Mouse (Mus musculus) intestine, embryonic 15.5 days (tissue): ENCODE results near the gene Lrrc8d. TPM values are rescaled to one million over a fixed set of nuclear protein-coding genes. Genes with fewer than 3 reads are reported as not detected.

Source experiments
- ATAC-seq: fragments of 200-750 bp; cut with Nextera tagmentation; 2 replicates; pipeline ENCODE4 v1.8.0; 2017; ENCODE audit warnings: moderate TSS enrichment, moderate library complexity
- H3K27ac ChIP-seq: fragments of 300-500 bp; sonication (generic); 2 replicates; pipeline ENCODE4 v1.5.1; 2015; ENCODE audit warnings: mild to moderate bottlenecking, inconsistent platforms
- H3K27me3 ChIP-seq: fragments of 300-500 bp; sonication (generic); replicated peaks from 2 replicates; pipeline ENCODE4 v1.6.1; 2015; ENCODE audit warnings: inconsistent platforms
- H3K36me3 ChIP-seq: fragments of 300-500 bp; sonication (generic); 2 replicates; pipeline ENCODE4 v1.6.1; 2015; ENCODE audit warnings: inconsistent platforms
- H3K4me1 ChIP-seq: fragments of 300-500 bp; sonication (generic); replicated peaks from 2 replicates; pipeline ENCODE4 v1.6.1; 2015; ENCODE audit warnings: inconsistent platforms
- H3K4me2 ChIP-seq: fragments of 300-500 bp; sonication (generic); replicated peaks from 2 replicates; pipeline ENCODE4 v1.6.1; 2015; ENCODE audit warnings: mild to moderate bottlenecking, inconsistent platforms
- H3K4me3 ChIP-seq: fragments of 300-500 bp; sonication (generic); replicated peaks from 2 replicates; pipeline ENCODE4 v1.5.1; 2015; ENCODE audit warnings: inconsistent platforms
- H3K9ac ChIP-seq: fragments of 300-500 bp; sonication (generic); 2 replicates; pipeline ENCODE4 v1.6.1; 2015; ENCODE audit warnings: inconsistent platforms
- H3K9me3 ChIP-seq: fragments of 300-500 bp; sonication (generic); 2 replicates; pipeline ENCODE4 v1.6.1; 2016; ENCODE audit warnings: inconsistent platforms
- WGBS: fragments of 180-500 bp; shearing (Covaris S2); methylation state at CpG from one replicate; pipeline ENCODE4 v1.1.7; 2015; 5-methylcytosine and 5-hydroxymethylcytosine counted together
- polyA plus RNA-seq: library from polyadenylated mRNA; unstranded; fragments of >200 nt; fragmentation: Nextera tagmentation; extraction: Ambion mirVana; gene quantifications from 2 replicates; pipeline ENCODE4 v1.2.1, GENCODE M21; 2015

Gene Lrrc8d
- polyA plus RNA-seq, 1 experiment from 2014 or later, result 16.2 TPM

DNA sequence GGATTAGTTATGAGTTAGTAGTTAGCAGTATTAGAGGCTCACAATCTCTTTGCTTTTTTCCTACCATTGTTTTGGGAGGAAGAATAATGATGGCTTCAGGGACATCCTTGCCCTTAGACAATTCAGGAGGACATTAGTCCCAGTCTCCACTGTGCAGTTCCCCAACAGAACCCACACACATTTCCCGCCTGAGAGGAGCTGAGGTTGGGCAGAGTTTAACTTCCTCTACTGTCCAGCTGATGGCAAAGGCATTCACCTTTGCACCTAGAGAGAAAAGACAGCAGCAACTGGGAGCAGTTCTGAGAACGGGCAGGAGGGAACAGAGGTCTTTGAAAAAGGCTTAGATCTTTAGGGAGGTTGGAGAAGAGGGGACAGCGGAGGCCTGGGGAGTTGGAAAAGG, 134.2 kb downstream of the Lrrc8d start:
- no peak for ATAC-seq
- H3K27ac ChIP-seq, result no peak overlapping the region
- no peak overlapping the region for H3K4me3 ChIP-seq
- H3K4me2 ChIP-seq, result no peak overlapping the region
- no peak overlapping the region for H3K9ac ChIP-seq
- H3K36me3 ChIP-seq, result no peaks in the 10 kb centered on the region
- WGBS, result 67% methylated on average over 3 of the region's 3 CpGs
- peaks cover 5% of the 10 kb centered on the region; the same call in 1 of the 2 replicates for H3K4me1 ChIP-seq
- no peaks in the 10 kb centered on the region for H3K9me3 ChIP-seq
- no peaks in the 10 kb centered on the region for H3K27me3 ChIP-seq

DNA sequence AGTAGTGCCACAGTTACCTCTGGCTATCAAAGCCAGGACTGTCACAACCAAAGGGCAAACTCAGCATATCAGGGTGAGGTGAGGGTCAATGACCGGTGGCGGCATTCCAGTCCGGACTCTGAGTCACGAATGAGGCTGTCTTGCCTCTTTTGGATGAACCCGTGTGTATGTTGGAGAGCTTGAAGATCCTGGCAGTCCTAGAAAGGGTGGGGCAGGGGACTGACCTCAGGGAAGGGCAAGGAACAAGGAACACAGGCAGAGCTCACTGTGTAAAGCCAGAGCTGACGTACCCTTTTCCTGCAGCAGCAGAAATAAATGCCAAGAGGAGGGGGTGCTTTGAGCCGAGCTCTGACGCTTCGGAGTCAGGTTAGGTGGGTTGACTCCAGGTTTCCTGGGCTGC, 136.2 kb downstream of the Lrrc8d start:
- Histone ChIP-seq H3K4me2 (0 out of 2 replicates have a peak overlapping the region, but pooled peaks have one; percentile 19), H3K9me3 (no peaks in the 10 kb centered on the region), H3K4me3 (no peak overlapping the region), H3K36me3 (no peaks in the 10 kb centered on the region), H3K27ac (no peak overlapping the region), H3K27me3 (no peaks in the 10 kb centered on the region), H3K4me1 (peaks cover 2% of the 10 kb centered on the region; the same call in 1 of the 2 replicates), H3K9ac (no peak overlapping the region)
- peak; percentile 88 for ATAC-seq
- 57% methylated on average over 9 of the region's 9 CpGs for WGBS

DNA sequence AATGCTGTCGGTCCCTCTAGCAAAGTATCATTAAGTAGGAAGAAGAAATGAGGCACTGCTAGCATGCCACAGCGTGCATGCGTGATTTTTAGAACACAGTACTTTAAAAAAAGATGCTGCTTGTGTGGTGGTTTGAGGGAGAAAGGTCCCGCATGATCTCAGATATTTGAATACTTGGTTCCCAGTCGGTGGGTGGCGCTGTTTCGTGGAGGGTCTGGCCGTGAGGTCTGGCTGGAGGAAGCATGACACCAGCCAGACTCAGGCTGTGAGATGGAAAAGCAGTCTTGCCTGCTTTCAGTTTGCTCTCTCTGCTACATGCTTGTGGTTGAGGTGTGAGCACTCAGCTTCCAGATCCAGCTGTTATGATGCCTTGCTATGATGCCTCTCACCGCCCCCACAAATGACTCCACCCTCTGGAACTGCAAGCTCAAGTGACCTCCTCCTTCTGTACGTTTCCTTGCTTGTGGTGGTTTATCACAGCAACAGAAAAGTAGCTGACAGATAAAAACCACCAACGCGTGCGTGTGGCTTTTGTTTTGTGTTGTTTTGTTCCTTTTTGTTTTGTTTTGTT, 140.1 kb downstream of the Lrrc8d start:
- WGBS, result 70% methylated on average over 13 of the region's 13 CpGs
- no peak overlapping the region for H3K4me2 ChIP-seq
- no peak overlapping the region for H3K27ac ChIP-seq
- no peaks in the 10 kb centered on the region for H3K9me3 ChIP-seq
- H3K9ac ChIP-seq, result no peak overlapping the region
- ATAC-seq, result no peak
- H3K36me3 ChIP-seq, result no peaks in the 10 kb centered on the region
- no peaks in the 10 kb centered on the region for H3K27me3 ChIP-seq
- H3K4me1 ChIP-seq, result no peaks in the 10 kb centered on the region; the same call in 1 of the 2 replicates
- H3K4me3 ChIP-seq, result no peak overlapping the region

DNA sequence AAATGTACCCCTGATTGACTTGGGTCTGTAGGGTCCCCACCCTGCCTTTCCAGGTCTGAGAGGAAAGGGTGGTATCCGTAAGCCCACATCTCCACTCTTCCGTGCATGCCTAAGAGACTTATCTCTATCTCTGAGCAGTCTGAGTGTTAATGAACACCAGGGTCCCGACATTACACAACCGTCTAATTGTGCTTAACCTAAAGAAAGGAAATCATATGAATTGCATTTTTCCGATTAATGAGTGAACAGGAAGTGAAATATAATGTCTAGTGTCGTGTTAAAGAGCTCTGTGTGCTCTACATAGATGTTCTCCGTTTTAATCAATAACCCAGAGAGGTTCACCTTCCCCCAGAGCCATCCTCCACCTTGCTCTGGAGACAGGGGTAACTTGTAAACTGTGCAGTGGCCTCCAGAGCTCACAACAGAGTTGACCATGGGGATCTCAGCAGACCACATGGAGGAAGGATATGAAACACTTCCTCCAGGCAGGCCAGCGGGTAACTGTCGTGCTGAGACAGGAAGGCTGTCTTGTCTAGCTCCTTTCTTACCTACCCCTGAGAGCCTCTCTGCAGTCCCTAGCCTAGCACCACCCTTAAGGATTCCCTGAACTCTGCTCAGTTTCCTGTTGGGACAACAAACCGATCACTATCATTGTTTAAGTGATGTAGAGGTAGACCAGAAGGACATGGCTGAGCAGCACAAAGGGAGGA, 144.4 kb downstream of the Lrrc8d start:
- no peaks in the 10 kb centered on the region for H3K9me3 ChIP-seq
- no peaks in the 10 kb centered on the region for H3K36me3 ChIP-seq
- no peak overlapping the region for H3K9ac ChIP-seq
- 83% methylated on average over 10 of the region's 10 CpGs for WGBS
- no peaks in the 10 kb centered on the region for H3K27me3 ChIP-seq
- no peak overlapping the region for H3K4me3 ChIP-seq
- H3K27ac ChIP-seq, result no peak overlapping the region
- no peak overlapping the region for H3K4me2 ChIP-seq
- H3K4me1 ChIP-seq, result no peaks in the 10 kb centered on the region
- no peak for ATAC-seq

DNA sequence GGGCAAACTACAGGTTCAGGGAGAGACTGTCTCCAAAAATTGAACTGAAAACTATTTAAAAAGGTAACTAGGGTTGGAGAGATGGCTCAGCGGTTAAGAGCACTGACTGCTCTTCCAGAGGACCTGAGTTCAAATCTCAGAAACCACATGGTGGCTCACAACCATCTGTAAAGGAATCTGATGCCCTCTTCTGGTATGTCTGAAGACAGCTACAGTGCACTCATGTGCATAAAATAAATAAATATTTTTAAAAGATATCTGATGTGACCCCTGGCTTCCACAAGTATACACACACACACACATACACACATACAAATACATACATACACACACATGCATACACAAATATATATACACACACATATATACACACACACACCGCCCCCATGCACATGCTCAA, 145.3 kb downstream of the Lrrc8d start:
- Histone ChIP-seq H3K4me1 (peaks cover 4% of the 10 kb centered on the region; the same call in 1 of the 2 replicates), H3K4me3 (no peak overlapping the region), H3K9ac (no peak overlapping the region), H3K27me3 (no peaks in the 10 kb centered on the region), H3K4me2 (no peak overlapping the region), H3K9me3 (no peaks in the 10 kb centered on the region), H3K36me3 (no peaks in the 10 kb centered on the region), H3K27ac (no peak overlapping the region)
- 84% methylated on average over 2 of the region's 2 CpGs for WGBS
- no peak for ATAC-seq

DNA sequence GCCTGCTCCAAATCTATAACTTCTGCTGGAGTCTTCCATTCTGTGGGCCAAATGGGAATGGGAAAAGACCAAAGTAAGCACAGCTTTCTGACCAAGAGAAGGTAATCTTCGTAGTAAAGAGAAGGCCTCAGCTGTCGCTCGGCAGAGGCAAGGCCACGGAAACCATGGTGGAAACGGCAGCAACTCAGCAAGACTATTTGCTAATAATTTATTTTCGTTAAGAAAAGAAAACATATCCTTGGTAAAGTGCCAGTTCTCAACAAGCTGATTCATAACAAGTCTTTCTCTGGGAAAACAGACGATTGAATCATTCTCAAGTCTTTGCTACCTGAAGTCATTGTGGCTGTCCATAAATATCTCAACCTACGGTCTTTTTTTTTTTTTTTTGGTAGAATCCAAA, 148.0 kb downstream of the Lrrc8d start:
- no peaks in the 10 kb centered on the region for H3K9me3 ChIP-seq
- no peak overlapping the region for H3K27ac ChIP-seq
- H3K4me2 ChIP-seq, result no peak overlapping the region
- 80% methylated on average over 8 of the region's 8 CpGs for WGBS
- H3K27me3 ChIP-seq, result no peaks in the 10 kb centered on the region
- H3K9ac ChIP-seq, result no peak overlapping the region
- ATAC-seq, result no peak
- H3K4me3 ChIP-seq, result no peak overlapping the region
- peaks cover 4% of the 10 kb centered on the region; the same call in 1 of the 2 replicates for H3K4me1 ChIP-seq
- H3K36me3 ChIP-seq, result no peaks in the 10 kb centered on the region

DNA sequence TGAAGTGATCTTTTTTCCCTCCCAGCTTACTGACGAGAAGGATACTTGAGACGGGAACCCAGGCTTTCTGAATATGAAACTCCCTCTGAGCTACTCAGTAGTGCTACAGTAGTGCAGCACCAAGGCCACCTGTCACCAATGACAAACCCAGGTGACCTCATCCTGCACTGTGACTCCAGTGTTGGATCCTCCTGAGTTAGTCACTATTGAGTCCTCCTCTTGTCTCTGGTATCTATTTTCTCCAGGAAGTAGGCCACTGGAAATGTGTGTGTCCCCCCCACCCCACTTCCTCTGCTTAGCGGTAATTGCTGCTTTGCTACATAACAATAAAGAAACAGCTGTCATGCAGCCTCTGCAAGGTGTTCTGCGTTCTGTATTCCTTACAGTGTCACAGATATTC, 149.5 kb downstream of the Lrrc8d start:
- 58% methylated on average over 4 of the region's 4 CpGs for WGBS
- Histone ChIP-seq H3K4me3 (no peak overlapping the region), H3K36me3 (no peaks in the 10 kb centered on the region), H3K27ac (no peak overlapping the region), H3K9me3 (no peaks in the 10 kb centered on the region), H3K4me1 (peaks cover 4% of the 10 kb centered on the region; the same call in 1 of the 2 replicates), H3K9ac (no peak overlapping the region), H3K4me2 (no peak overlapping the region), H3K27me3 (no peaks in the 10 kb centered on the region)
- ATAC-seq, result no peak

DNA sequence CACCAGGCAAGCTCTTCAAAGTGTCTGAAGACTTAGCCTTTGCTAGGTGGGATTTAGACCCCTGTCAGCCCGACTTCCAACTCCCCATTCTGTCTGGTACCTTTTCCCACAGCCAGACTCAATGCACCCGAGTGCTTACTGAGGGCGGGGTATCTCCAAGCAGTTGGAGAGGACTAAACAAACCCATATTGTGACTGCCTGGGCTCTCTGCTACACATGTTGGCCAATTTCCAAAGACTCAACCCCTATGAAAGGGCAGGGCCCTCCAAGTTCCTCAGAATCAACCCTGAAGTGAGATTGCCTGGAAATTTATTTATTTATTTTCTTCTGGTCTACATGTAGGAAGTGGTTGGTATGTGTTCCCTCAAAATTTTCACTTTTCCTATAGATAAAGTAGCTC, 149.9 kb downstream of the Lrrc8d start:
- ATAC-seq, result no peak
- H3K36me3 ChIP-seq, result no peaks in the 10 kb centered on the region
- no peaks in the 10 kb centered on the region for H3K9me3 ChIP-seq
- H3K27ac ChIP-seq, result no peak overlapping the region
- H3K4me2 ChIP-seq, result no peak overlapping the region
- H3K4me1 ChIP-seq, result peaks cover 4% of the 10 kb centered on the region; the same call in 1 of the 2 replicates
- H3K27me3 ChIP-seq, result no peaks in the 10 kb centered on the region
- no peak overlapping the region for H3K4me3 ChIP-seq
- WGBS, result 48% methylated on average over 3 of the region's 3 CpGs
- H3K9ac ChIP-seq, result no peak overlapping the region

DNA sequence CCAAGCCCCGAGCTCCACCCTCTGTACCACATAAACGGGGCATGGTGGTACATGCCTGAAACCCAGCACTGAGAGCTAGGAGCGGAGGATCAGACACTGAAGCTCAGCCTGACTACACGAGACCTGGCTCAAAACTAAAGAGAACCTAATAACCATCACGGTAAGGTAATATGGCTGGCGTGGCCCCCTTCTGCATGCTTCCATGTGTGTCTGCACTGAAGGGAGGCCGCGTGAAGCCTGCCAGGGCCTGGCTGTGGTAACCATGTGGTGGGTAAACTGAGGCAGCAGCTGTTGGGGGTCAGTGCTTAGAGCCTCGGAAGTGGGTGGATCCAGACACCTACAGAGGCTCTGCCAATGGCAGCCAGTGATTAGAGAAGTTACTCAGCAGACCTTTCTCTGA, 153.5 kb downstream of the Lrrc8d start:
- Histone ChIP-seq H3K4me1 (peaks cover 6% of the 10 kb centered on the region; the same call in 1 of the 2 replicates), H3K4me2 (no peak overlapping the region), H3K9me3 (no peaks in the 10 kb centered on the region), H3K27me3 (no peaks in the 10 kb centered on the region), H3K4me3 (no peak overlapping the region), H3K36me3 (no peaks in the 10 kb centered on the region), H3K9ac (no peak overlapping the region), H3K27ac (no peak overlapping the region)
- WGBS, result 86% methylated on average over 9 of the region's 9 CpGs
- no peak for ATAC-seq

DNA sequence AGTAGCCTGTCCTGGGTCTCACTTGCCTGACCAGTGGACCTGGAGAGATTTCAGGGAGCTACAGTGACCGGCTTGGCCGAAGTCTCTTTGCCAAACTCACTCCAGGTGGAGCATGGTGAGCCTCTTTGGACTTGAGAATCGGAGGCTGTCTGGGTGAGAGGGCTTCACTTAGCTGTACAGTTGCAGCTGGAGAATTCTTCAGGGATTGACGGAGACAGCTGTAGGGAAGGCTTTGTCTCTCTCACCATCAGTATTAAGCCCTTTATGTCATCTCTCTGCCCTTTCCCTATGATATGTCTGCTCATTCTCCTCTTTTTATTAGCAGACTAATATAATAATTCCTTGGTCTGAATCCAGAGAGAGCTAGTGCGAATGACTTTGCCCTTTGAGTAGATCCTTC, 157.7 kb downstream of the Lrrc8d start:
- 63% methylated on average over 5 of the region's 5 CpGs for WGBS
- H3K27ac ChIP-seq, result peak overlapping the region; percentile 32; the same call in 1 of the 2 replicates

DNA sequence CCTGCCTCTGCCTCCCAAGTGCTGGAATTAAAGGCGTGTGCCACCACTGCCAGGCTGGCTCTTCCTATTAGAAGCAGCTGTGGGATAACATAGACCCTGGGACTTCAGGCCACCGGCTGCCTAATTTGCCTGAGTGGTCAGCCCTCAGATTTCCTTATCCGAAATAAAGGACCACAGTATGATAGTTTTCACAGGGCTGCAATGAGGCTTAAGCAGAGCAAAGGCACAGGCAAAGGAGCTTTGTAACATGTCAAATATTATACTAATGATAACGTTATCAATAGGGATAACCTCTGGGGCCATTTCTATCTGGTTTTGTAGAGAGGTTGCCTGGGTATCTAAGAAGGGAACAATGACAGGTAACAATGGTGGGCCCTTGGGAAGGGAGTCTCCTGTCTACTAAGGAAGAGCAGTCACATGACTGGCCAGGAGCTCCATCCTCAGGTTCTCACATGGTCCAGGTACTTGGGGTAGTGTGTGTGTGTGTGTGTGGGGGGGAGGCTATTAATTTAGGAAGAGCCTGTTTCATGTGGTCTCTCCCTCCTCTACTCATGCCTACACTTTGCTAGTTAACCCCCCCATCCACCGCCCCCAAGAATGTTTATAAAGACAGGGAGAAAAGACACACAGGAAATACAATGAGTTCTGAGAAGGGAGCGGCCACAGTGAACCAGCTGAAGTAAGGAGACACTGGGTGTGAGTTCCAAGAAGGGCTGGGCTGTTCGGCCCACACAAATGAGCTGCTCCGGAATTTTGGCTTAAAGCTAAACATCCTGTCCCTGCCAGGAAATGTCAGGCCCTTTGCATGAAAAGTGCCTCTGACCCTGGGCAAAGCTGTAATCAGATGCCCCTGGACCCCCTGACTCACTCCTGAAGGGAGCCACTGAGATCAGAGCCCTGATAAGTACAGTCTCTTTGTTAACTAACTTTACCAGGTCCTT, 159.3 kb downstream of the Lrrc8d start:
- no peaks in the 10 kb centered on the region for H3K27me3 ChIP-seq
- ATAC-seq, result no peak
- no peaks in the 10 kb centered on the region for H3K36me3 ChIP-seq
- WGBS, result 52% methylated on average over 8 of the region's 8 CpGs
- H3K9ac ChIP-seq, result no peak overlapping the region
- H3K4me3 ChIP-seq, result no peak overlapping the region
- H3K4me2 ChIP-seq, result no peak overlapping the region
- H3K27ac ChIP-seq, result 0 out of 2 replicates have a peak overlapping the region, but pooled peaks have one; percentile 13
- no peaks in the 10 kb centered on the region for H3K9me3 ChIP-seq
- H3K4me1 ChIP-seq, result 0 out of 2 replicates have a peak, but pooled peaks cover 9% of the 10 kb centered on the region

More for the DNA sequence above, 157.7 kb downstream of the Lrrc8d start:
- H3K4me1 ChIP-seq, result 0 out of 2 replicates have a peak, but pooled peaks cover 9% of the 10 kb centered on the region
- no peaks in the 10 kb centered on the region for H3K27me3 ChIP-seq
- no peak overlapping the region for H3K4me2 ChIP-seq
- H3K9ac ChIP-seq, result no peak overlapping the region
- no peaks in the 10 kb centered on the region for H3K9me3 ChIP-seq
- no peak for ATAC-seq
- no peaks in the 10 kb centered on the region for H3K36me3 ChIP-seq
- H3K4me3 ChIP-seq, result no peak overlapping the region
